Mouse (Mus musculus) adrenal gland, adult 2 months (tissue): ENCODE results near the gene Thap11. TPM values are rescaled to one million over a fixed set of nuclear protein-coding genes. Genes with fewer than 3 reads are reported as not detected.

ENCODE experiments used
- DNase-seq: peaks from one replicate; pipeline ENCODE4 v3.0.0; 2021
- polyA plus RNA-seq: library from polyadenylated mRNA; depleted of rRNA; stranded (reverse); fragments of >200 nt; gene quantifications from 2 replicates; pipeline ENCODE4 v1.2.3, GENCODE M21; 2012; rRNA removed
- total RNA-seq, 2 experiments: library from RNA; stranded (reverse); gene quantifications; 2 replicates each; pipeline ENCODE4 v1.2.3; 2021

The Thap11 gene
- total and polyA plus RNA-seq, 3 experiments = 31.7 to 79.7 (median 38.0) TPM

DNA sequence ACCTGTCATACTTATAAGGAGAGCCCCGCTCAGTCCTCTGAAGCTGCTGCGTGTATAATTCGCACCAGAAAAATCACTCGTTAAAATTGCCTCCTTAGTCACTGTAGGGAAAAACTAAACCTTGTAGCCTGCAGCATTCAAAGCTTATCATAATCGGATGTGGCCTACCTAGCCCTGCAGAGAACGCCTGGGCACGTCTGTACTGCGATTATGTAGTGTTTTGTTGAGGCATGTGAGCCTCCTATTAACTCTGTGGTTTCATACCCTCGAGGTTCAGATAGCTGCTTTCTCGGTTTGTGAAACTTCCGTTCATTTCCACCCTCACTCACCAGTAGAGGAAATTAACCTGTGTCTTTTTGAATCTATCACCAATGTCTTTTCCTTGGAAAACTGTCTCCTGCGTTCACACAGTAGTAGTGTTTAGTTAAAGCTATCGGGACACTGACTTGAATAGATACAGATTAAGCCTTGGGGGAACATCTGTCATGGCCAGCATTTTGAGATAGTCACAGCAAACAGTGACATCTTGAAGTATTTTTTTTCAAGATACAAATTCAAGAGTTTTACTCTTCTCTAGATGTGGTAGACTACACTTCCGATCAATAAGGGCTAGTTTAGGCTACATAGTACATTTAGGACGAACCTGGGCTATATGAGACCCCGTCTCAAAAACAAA, 46.1 kb downstream of the Thap11 start:
- no peak for DNase-seq

Other genes with a start within 250 kb of the Thap11 start
- gene Ripor1, start 249.9 kb upstream of the Thap11 start, total RNA-seq = 10 to 100 TPM; 23.2 to 37.3 TPM
- gene Ripor1, start 249.9 kb upstream of the Thap11 start, polyA plus RNA-seq = 29.8 and 33.0 TPM in 2 replicates
- gene Ctcf, start 218.6 kb upstream of the Thap11 start, total RNA-seq = 10 to 100 TPM; 51.5 to 53.4 TPM
- 14.5 and 15.6 TPM in 2 replicates for gene Ctcf, start 218.6 kb upstream of the Thap11 start, polyA plus RNA-seq
- gene Agrp, start 217.7 kb upstream of the Thap11 start, total RNA-seq = 1 to 10 TPM; 2.3 to 2.4 TPM
- gene Agrp, start 217.7 kb upstream of the Thap11 start, polyA plus RNA-seq = 1.5 and 2.6 TPM in 2 replicates
- 1 to 10 TPM; 2.0 to 2.9 TPM for gene Carmil2, start 168.9 kb upstream of the Thap11 start, total RNA-seq
- gene Carmil2, start 168.9 kb upstream of the Thap11 start, polyA plus RNA-seq = 3.3 and 4.2 TPM in 2 replicates
- gene Acd, start 154.0 kb upstream of the Thap11 start, total RNA-seq = 10 to 100 TPM; 21.7 to 28.7 TPM
- 39.9 and 41.9 TPM in 2 replicates for gene Acd, start 154.0 kb upstream of the Thap11 start, polyA plus RNA-seq
- gene Pard6a, start 154.0 kb upstream of the Thap11 start, total RNA-seq = 10 to 100 TPM; 11.0 to 14.7 TPM
- 20.2 and 21.3 TPM in 2 replicates for gene Pard6a, start 154.0 kb upstream of the Thap11 start, polyA plus RNA-seq
- gene 4933405L10Rik, start 147.5 kb upstream of the Thap11 start, total RNA-seq = not detected
- 0.10 TPM in 1 of 2 replicates, not detected in the other for gene 4933405L10Rik, start 147.5 kb upstream of the Thap11 start, polyA plus RNA-seq
- gene Enkd1, start 146.9 kb upstream of the Thap11 start, total RNA-seq = 1 to 10 TPM; 2.9 to 6.8 TPM
- 9.7 and 12.9 TPM in 2 replicates for gene Enkd1, start 146.9 kb upstream of the Thap11 start, polyA plus RNA-seq
- gene Gfod2, start 96.5 kb upstream of the Thap11 start, total RNA-seq = 10 to 100 TPM in 1 of 2 experiments, 1 to 10 TPM in 1; 7.8 to 14.2 TPM
- 8.1 and 9.6 TPM in 2 replicates for gene Gfod2, start 96.5 kb upstream of the Thap11 start, polyA plus RNA-seq
- gene Ranbp10, start 27.8 kb upstream of the Thap11 start, total RNA-seq = 10 to 100 TPM; 19.7 to 23.6 TPM
- gene Ranbp10, start 27.8 kb upstream of the Thap11 start, polyA plus RNA-seq = 22.2 and 27.3 TPM in 2 replicates
- not detected for gene Tsnaxip1, start 27.4 kb upstream of the Thap11 start, total RNA-seq
- gene Tsnaxip1, start 27.4 kb upstream of the Thap11 start, polyA plus RNA-seq = not detected in 2 replicates
- gene Cenpt, start 1.9 kb upstream of the Thap11 start, total RNA-seq = 1 to 10 TPM; 5.9 to 6.7 TPM
- 5.9 and 8.1 TPM in 2 replicates for gene Cenpt, start 1.9 kb upstream of the Thap11 start, polyA plus RNA-seq
- gene Nutf2, start 5.4 kb downstream of the Thap11 start, total RNA-seq = 10 to 100 TPM; 30.2 to 44.0 TPM
- 19.3 and 24.8 TPM in 2 replicates for gene Nutf2, start 5.4 kb downstream of the Thap11 start, polyA plus RNA-seq
- 10 to 100 TPM; 33.8 to 35.9 TPM for gene Edc4, start 25.7 kb downstream of the Thap11 start, total RNA-seq
- 74.9 and 97.4 TPM in 2 replicates for gene Edc4, start 25.7 kb downstream of the Thap11 start, polyA plus RNA-seq
- 1 to 10 TPM; 1.3 to 1.6 TPM for gene Nrn1l, start 38.4 kb downstream of the Thap11 start, total RNA-seq
- 4.6 TPM in 2 replicates for gene Nrn1l, start 38.4 kb downstream of the Thap11 start, polyA plus RNA-seq
- 10 to 100 TPM; 32.5 to 33.3 TPM for gene Pskh1, start 45.3 kb downstream of the Thap11 start, total RNA-seq
- gene Pskh1, start 45.3 kb downstream of the Thap11 start, polyA plus RNA-seq = 45.3 and 51.2 TPM in 2 replicates
- under 1 TPM; 0.73 to 0.84 TPM for gene Ctrl, start 78.7 kb downstream of the Thap11 start, total RNA-seq
- 1.1 and 2.0 TPM in 2 replicates for gene Ctrl, start 78.7 kb downstream of the Thap11 start, polyA plus RNA-seq
- gene Psmb10, start 83.3 kb downstream of the Thap11 start, total RNA-seq = 10 to 100 TPM; 77.0 to 79.0 TPM
- 156 and 174 TPM in 2 replicates for gene Psmb10, start 83.3 kb downstream of the Thap11 start, polyA plus RNA-seq
- 1 to 10 TPM; 1.3 to 2.9 TPM for gene Lcat, start 88.2 kb downstream of the Thap11 start, total RNA-seq
- gene Lcat, start 88.2 kb downstream of the Thap11 start, polyA plus RNA-seq = 1.9 and 3.3 TPM in 2 replicates
- 10 to 100 TPM; 40.2 to 60.5 TPM for gene Slc12a4, start 111.0 kb downstream of the Thap11 start, total RNA-seq
- gene Slc12a4, start 111.0 kb downstream of the Thap11 start, polyA plus RNA-seq = 62.4 and 63.2 TPM in 2 replicates
- gene Dpep3, start 124.3 kb downstream of the Thap11 start, total RNA-seq = not detected
- gene Dpep3, start 124.3 kb downstream of the Thap11 start, polyA plus RNA-seq = 0.21 TPM in 1 of 2 replicates, not detected in the other
- gene Dus2, start 136.2 kb downstream of the Thap11 start, total RNA-seq = 10 to 100 TPM; 13.6 to 19.6 TPM
- 5.5 and 5.6 TPM in 2 replicates for gene Dus2, start 136.2 kb downstream of the Thap11 start, polyA plus RNA-seq
- not detected for gene Dpep2nb, start 150.8 kb downstream of the Thap11 start, total RNA-seq
- not detected in 2 replicates for gene Dpep2nb, start 150.8 kb downstream of the Thap11 start, polyA plus RNA-seq
- gene Ddx28, start 156.8 kb downstream of the Thap11 start, total RNA-seq = 10 to 100 TPM; 16.1 to 17.3 TPM
- 12.5 and 13.2 TPM in 2 replicates for gene Ddx28, start 156.8 kb downstream of the Thap11 start, polyA plus RNA-seq
- 10 to 100 TPM; 35.2 to 70.0 TPM for gene Nfatc3, start 203.7 kb downstream of the Thap11 start, total RNA-seq
- 14.9 and 20.6 TPM in 2 replicates for gene Nfatc3, start 203.7 kb downstream of the Thap11 start, polyA plus RNA-seq